Mouse (Mus musculus): ENCODE data around the gene Naa80.

GRCm38 (mm10) chr9:107543299-107543698, 35.4 kb upstream of the Naa80 start:
- TF ChIP-seq CTCF (IDR thresholded peaks at IDR 0.05; ENCODE audit: borderline replicate concordance, insufficient read depth, low read length) (no peak), POLR2A (IDR thresholded peaks at IDR 0.05; ENCODE audit: low read depth, low read length) (no peak)

Data from embryonic fibroblast, embryonic 13.5 days (primary cell).